Mouse (Mus musculus) ES-E14 (cell line): ENCODE results near the gene Pld1.

Experiments used
- CHD2 ChIP-seq: IDR thresholded peaks from 2 replicates; pipeline ENCODE4 v1.6.1; 2014; ENCODE audit warnings: mild to moderate bottlenecking, low read depth, low read length, inconsistent platforms
- HCFC1 ChIP-seq: IDR thresholded peaks from 2 replicates; pipeline ENCODE4 v1.6.1; 2012; ENCODE audit warnings: low read length, inconsistent platforms, borderline replicate concordance; ENCODE audit not compliant: insufficient read depth
- MAFK ChIP-seq: IDR thresholded peaks from 2 replicates; pipeline ENCODE4 v1.6.1; 2014; ENCODE audit warnings: mild to moderate bottlenecking, low read depth, low read length, inconsistent platforms; ENCODE audit not compliant: insufficient read depth
- ZC3H11A ChIP-seq: IDR thresholded peaks from 2 replicates; pipeline ENCODE4 v1.6.1; 2012; ENCODE audit warnings: low read depth, mild to moderate bottlenecking, inconsistent platforms, low read length, borderline replicate concordance

DNA sequence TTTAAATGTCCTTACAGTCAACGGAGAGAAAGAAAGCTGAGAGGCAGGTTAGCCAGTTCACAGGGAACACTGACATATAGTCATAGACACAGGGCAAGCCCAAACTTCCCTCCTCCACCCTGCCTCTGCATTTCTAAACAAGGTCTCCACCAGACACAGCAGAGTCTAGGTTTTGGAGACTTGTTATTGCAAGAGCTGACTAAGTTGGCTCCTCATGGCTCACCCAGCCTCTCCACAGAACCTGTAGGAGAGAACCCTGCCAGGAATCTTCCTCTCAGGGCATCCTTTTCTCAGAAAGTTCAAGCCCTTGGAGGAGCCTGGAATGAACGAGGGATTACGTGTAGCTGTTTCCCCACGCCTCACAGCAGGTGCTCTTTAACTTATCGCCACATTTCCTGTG, 83.7 kb downstream of the Pld1 start:
- TF ChIP-seq HCFC1 (no peak), CHD2 (no peak), ZC3H11A (no peak), MAFK (no peak)
